In the genomic region with DNA sequence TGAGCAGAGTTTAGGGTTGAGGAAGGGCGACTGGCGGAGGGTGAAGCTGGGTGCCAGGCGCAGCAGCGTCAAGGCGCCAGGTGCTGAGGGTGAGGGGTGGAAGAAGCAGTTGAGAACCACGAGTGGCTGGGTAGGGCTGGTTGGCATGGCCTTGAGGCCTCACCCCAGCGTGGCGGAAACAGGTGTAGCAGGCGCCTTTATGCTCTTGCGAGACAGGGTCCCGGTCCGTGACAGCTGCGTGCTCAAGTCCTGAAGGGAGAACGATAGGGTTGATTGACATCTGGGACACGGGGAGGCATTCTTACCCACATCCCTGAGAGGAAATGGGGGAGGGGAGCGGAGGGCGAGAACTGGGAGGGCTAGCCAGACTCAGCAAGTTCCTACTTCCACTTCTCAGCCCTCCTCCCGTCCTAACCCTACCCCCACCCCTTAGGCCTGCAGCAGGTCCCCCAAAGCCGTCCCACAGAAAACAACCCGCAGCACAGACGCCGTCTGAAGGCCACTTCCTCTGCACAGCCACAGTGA, we compare ENCODE assay signal across 8 mouse cellular contexts. TPM values are rescaled to one million over a fixed set of nuclear protein-coding genes. Genes with fewer than 3 reads are reported as not detected.
DNase-seq lines count a peak whose midpoint lies in the region; ATAC-seq and TF ChIP-seq lines count a peak whose summit lies in the region.

No protein-coding gene starts in this region.

- H3K36me3 ChIP-seq in hindbrain, embryonic 11.5 days (ENCODE audit: control insufficient read depth, insufficient read depth, low read length) = no peaks in the 10 kb centered on the region
- H3K36me3 ChIP-seq in hindbrain, postnatal 0 days (ENCODE audit: insufficient read depth, low read length) = no peaks in the 10 kb centered on the region
- no peaks in the 10 kb centered on the region for H3K36me3 ChIP-seq in heart, embryonic 16.5 days (ENCODE audit: control insufficient read depth, insufficient read depth)
- no peaks in the 10 kb centered on the region for H3K36me3 ChIP-seq in liver, adult 2 months (ENCODE audit: control insufficient read depth, insufficient read depth, low read length)
- no peaks in the 10 kb centered on the region for H3K36me3 ChIP-seq in myocyte (ENCODE audit: control insufficient read depth, insufficient read depth)
- H3K36me3 ChIP-seq in forebrain, postnatal 0 days (ENCODE audit: insufficient read depth) = no peaks in the 10 kb centered on the region

- no peak overlapping the region for H3ac ChIP-seq in myocyte (ENCODE audit: control insufficient read depth, insufficient read length)

- H3K27me3 ChIP-seq in hindbrain, embryonic 11.5 days (ENCODE audit: control insufficient read depth, insufficient read depth, low read length) = peaks cover 66% of the 10 kb centered on the region
- peaks cover 52% of the 10 kb centered on the region for H3K27me3 ChIP-seq in hindbrain, postnatal 0 days (ENCODE audit: insufficient read depth, low read length)
- peaks cover 43% of the 10 kb centered on the region for H3K27me3 ChIP-seq in heart, embryonic 16.5 days (ENCODE audit: control insufficient read depth, insufficient read depth, low read length)
- H3K27me3 ChIP-seq in liver, adult 2 months (ENCODE audit: control insufficient read depth, insufficient read depth, low read length) = peaks cover 5% of the 10 kb centered on the region; the same call in 1 of the 2 replicates
- no peaks in the 10 kb centered on the region for H3K27me3 ChIP-seq in myocyte (ENCODE audit: control insufficient read depth, insufficient read depth, insufficient read length)
- H3K27me3 ChIP-seq in forebrain, postnatal 0 days (ENCODE audit: insufficient read depth, low read length) = peaks cover 64% of the 10 kb centered on the region

- H3K79me2 ChIP-seq in liver, adult 2 months (ENCODE audit: control insufficient read depth, insufficient read depth, low read length) = no peaks in the 10 kb centered on the region
- H3K79me2 ChIP-seq in myocyte (ENCODE audit: control insufficient read depth, insufficient read depth) = no peaks in the 10 kb centered on the region

- H3K9ac ChIP-seq in hindbrain, embryonic 11.5 days (ENCODE audit: low read depth, low read length) = 0 out of 2 replicates have a peak overlapping the region, but pooled peaks have one; percentile 15
- no peak overlapping the region for H3K9ac ChIP-seq in hindbrain, postnatal 0 days (replicated peaks; ENCODE audit: low read length)
- H3K9ac ChIP-seq in heart, embryonic 16.5 days (ENCODE audit: low read length) = peak overlapping the region; percentile 28
- 0 out of 2 replicates have a peak overlapping the region, but pooled peaks have one; percentile 18 for H3K9ac ChIP-seq in liver, adult 2 months (ENCODE audit: low read depth, low read length)
- no peak overlapping the region for H3K9ac ChIP-seq in forebrain, postnatal 0 days

- peaks cover 6% of the 10 kb centered on the region; the same call in 1 of the 2 replicates for H3K4me1 ChIP-seq in hindbrain, embryonic 11.5 days (replicated peaks; ENCODE audit: control insufficient read depth, insufficient read depth, low read length)
- peaks cover 17% of the 10 kb centered on the region for H3K4me1 ChIP-seq in hindbrain, postnatal 0 days (ENCODE audit: insufficient read depth, low read length)
- peaks cover 62% of the 10 kb centered on the region for H3K4me1 ChIP-seq in heart, embryonic 16.5 days (ENCODE audit: control insufficient read depth, insufficient read depth, low read length)
- peaks cover 4% of the 10 kb centered on the region; the same call in 1 of the 2 replicates for H3K4me1 ChIP-seq in liver, adult 2 months (ENCODE audit: control insufficient read depth, insufficient read depth, low read length)
- H3K4me1 ChIP-seq in forebrain, postnatal 0 days (ENCODE audit: insufficient read depth) = peaks cover 12% of the 10 kb centered on the region

- ATAC-seq in hindbrain, embryonic 11.5 days (ENCODE audit: low FRiP score) = no peak
- no peak for ATAC-seq in hindbrain, postnatal 0 days
- peak; percentile 61 for ATAC-seq in heart, embryonic 16.5 days (replicated peaks; ENCODE audit: extremely low read depth, insufficient read depth, low FRiP score)
- ATAC-seq in forebrain, postnatal 0 days = no peak

- no peak for TF ChIP-seq CTCF in hindbrain, postnatal 0 days (IDR thresholded peaks at IDR 0.05; ENCODE audit: low read depth)
- no peak for TF ChIP-seq CTCF in liver, adult 2 months (IDR thresholded peaks at IDR 0.05; ENCODE audit: low read depth, low read length)
- no peak for TF ChIP-seq CTCF in forebrain, postnatal 0 days (IDR thresholded peaks at IDR 0.05; ENCODE audit: low read depth)

- peak; percentile 37 for DNase-seq in hindbrain, embryonic 11.5 days (ENCODE audit: low spot score)
- no peak for DNase-seq in hindbrain, postnatal 0 days (ENCODE audit: low spot score)
- peak; percentile 19 for DNase-seq in Muller cell, postnatal 12 days (ENCODE audit: inconsistent ontology term)
- DNase-seq in liver, adult 2 months (ENCODE audit: extremely low read depth, low read depth, low spot score) = peak; percentile 43
- DNase-seq in ovary, postnatal 14 days (ENCODE audit: low spot score) = no peak
- no peak for DNase-seq in forebrain, postnatal 0 days

- H3K4me2 ChIP-seq in hindbrain, embryonic 11.5 days (replicated peaks; ENCODE audit: low read depth, low read length) = 0 out of 2 replicates have a peak overlapping the region, but pooled peaks have one; percentile 11
- no peak overlapping the region for H3K4me2 ChIP-seq in hindbrain, postnatal 0 days (ENCODE audit: low read depth, low read length)
- H3K4me2 ChIP-seq in heart, embryonic 16.5 days (ENCODE audit: low read depth, low read length) = peak overlapping the region; percentile 52
- H3K4me2 ChIP-seq in myocyte (ENCODE audit: low read depth) = peak overlapping the region; percentile 12
- no peak overlapping the region; the same call in 1 of the 2 replicates for H3K4me2 ChIP-seq in forebrain, postnatal 0 days (ENCODE audit: low read depth)

- H3K27ac ChIP-seq in hindbrain, embryonic 11.5 days (ENCODE audit: low read depth, low read length) = no peak overlapping the region
- no peak overlapping the region for H3K27ac ChIP-seq in hindbrain, postnatal 0 days
- H3K27ac ChIP-seq in heart, embryonic 16.5 days (ENCODE audit: low read length) = peak overlapping the region; percentile 77
- peak overlapping the region; percentile 48 for H3K27ac ChIP-seq in liver, adult 2 months (replicated peaks; ENCODE audit: insufficient read depth, low read depth, low read length)
- H3K27ac ChIP-seq in forebrain, postnatal 0 days (ENCODE audit: low read depth, low read length) = no peak overlapping the region

- H3K9me3 ChIP-seq in hindbrain, embryonic 11.5 days (ENCODE audit: control insufficient read depth, low read length) = no peaks in the 10 kb centered on the region
- no peaks in the 10 kb centered on the region for H3K9me3 ChIP-seq in hindbrain, postnatal 0 days (ENCODE audit: low read length)
- no peaks in the 10 kb centered on the region for H3K9me3 ChIP-seq in heart, embryonic 16.5 days (replicated peaks; ENCODE audit: control insufficient read depth, low read length)
- no peaks in the 10 kb centered on the region for H3K9me3 ChIP-seq in forebrain, postnatal 0 days (ENCODE audit: low read length)

- no peak for TF ChIP-seq POLR2A in liver, adult 2 months (IDR thresholded peaks at IDR 0.05; ENCODE audit: extremely low read depth, insufficient read depth, low read length)
- TF ChIP-seq POLR2A in myocyte (IDR thresholded peaks at IDR 0.05; ENCODE audit: insufficient read length, low read depth) = no peak

- no peak overlapping the region for H3K4me3 ChIP-seq in hindbrain, embryonic 11.5 days (ENCODE audit: low read depth, low read length)
- H3K4me3 ChIP-seq in hindbrain, postnatal 0 days (ENCODE audit: low read length) = no peak overlapping the region
- peak overlapping the region; percentile 2; the same call in 1 of the 2 replicates for H3K4me3 ChIP-seq in heart, embryonic 16.5 days (ENCODE audit: low read length)
- H3K4me3 ChIP-seq in liver, adult 2 months (ENCODE audit: insufficient read depth, low read depth, low read length) = no peak overlapping the region
- H3K4me3 ChIP-seq in myocyte = no peak overlapping the region
- H3K4me3 ChIP-seq in forebrain, postnatal 0 days (ENCODE audit: low read depth, low read length) = no peak overlapping the region

- 2% methylated on average over 22 of the region's 22 CpGs for WGBS in hindbrain, embryonic 11.5 days
- WGBS in hindbrain, postnatal 0 days = 8% methylated on average over 22 of the region's 22 CpGs
- 8% methylated on average over 22 of the region's 22 CpGs for WGBS in heart, embryonic 16.5 days
- 14% methylated on average over 22 of the region's 22 CpGs for WGBS in liver, adult 2 months
- 6% methylated on average over 22 of the region's 22 CpGs for WGBS in forebrain, postnatal 0 days

RNA-seq across cellular contexts. Expression of gene Gngt2, which starts 2.8 kb away (rescaled TPM):
- polyA plus RNA-seq in hindbrain, embryonic 11.5 days (2014; fragmentation: Nextera tagmentation; extraction: Ambion mirVana) = 7.1 and 7.6 TPM in 2 replicates
- 0.63 TPM in 1 of 2 replicates, not detected in the other for total RNA-seq in hindbrain, postnatal 0 days (2014; rRNA removed)
- polyA plus RNA-seq in hindbrain, postnatal 0 days (2015; fragmentation: Nextera tagmentation; extraction: Ambion mirVana) = 2.9 and 3.9 TPM in 2 replicates
- 30.3 and 34.7 TPM in 2 replicates for polyA plus RNA-seq in heart, embryonic 16.5 days (2015; fragmentation: Nextera tagmentation; extraction: Ambion mirVana)
- total RNA-seq in liver, adult 2 months (2014; rRNA removed) = 11.5 and 13.7 TPM in 2 replicates
- 3.9 and 5.1 TPM in 2 replicates for polyA plus RNA-seq in liver, adult 2 months (2012; rRNA removed)
- polyA plus RNA-seq in myocyte (2012; fragmentation: generic; extraction: Trizol) = 1.1 TPM
- total RNA-seq in forebrain, postnatal 0 days (2014; rRNA removed) = 1.0 and 1.6 TPM in 2 replicates
- 1.9 and 2.9 TPM in 2 replicates for polyA plus RNA-seq in forebrain, postnatal 0 days (2015; fragmentation: Nextera tagmentation; extraction: Ambion mirVana)

RNA-seq across cellular contexts. Expression of gene Abi3, which starts 8.1 kb away (rescaled TPM):
- 2.4 and 2.6 TPM in 2 replicates for polyA plus RNA-seq in hindbrain, embryonic 11.5 days (2014; fragmentation: Nextera tagmentation; extraction: Ambion mirVana)
- 1.9 and 3.2 TPM in 2 replicates for total RNA-seq in hindbrain, postnatal 0 days (2014; rRNA removed)
- polyA plus RNA-seq in hindbrain, postnatal 0 days (2015; fragmentation: Nextera tagmentation; extraction: Ambion mirVana) = 1.6 and 3.1 TPM in 2 replicates
- polyA plus RNA-seq in heart, embryonic 16.5 days (2015; fragmentation: Nextera tagmentation; extraction: Ambion mirVana) = 19.6 and 28.0 TPM in 2 replicates
- total RNA-seq in liver, adult 2 months (2014; rRNA removed) = 1.1 and 3.2 TPM in 2 replicates
- polyA plus RNA-seq in liver, adult 2 months (2012; rRNA removed) = 7.6 and 11.7 TPM in 2 replicates
- polyA plus RNA-seq in myocyte (2012; fragmentation: generic; extraction: Trizol) = 1.5 TPM
- 0.19 and 0.62 TPM in 2 replicates for total RNA-seq in forebrain, postnatal 0 days (2014; rRNA removed)
- 1.4 and 1.5 TPM in 2 replicates for polyA plus RNA-seq in forebrain, postnatal 0 days (2015; fragmentation: Nextera tagmentation; extraction: Ambion mirVana)

RNA-seq across cellular contexts. Expression of gene Phospho1, which starts 9.9 kb away (rescaled TPM):
- not detected in 2 replicates for polyA plus RNA-seq in hindbrain, embryonic 11.5 days (2014; fragmentation: Nextera tagmentation; extraction: Ambion mirVana)
- total RNA-seq in hindbrain, postnatal 0 days (2014; rRNA removed) = 5.2 and 6.3 TPM in 2 replicates
- 0.59 TPM in 1 of 2 replicates, not detected in the other for polyA plus RNA-seq in hindbrain, postnatal 0 days (2015; fragmentation: Nextera tagmentation; extraction: Ambion mirVana)
- 3.2 and 3.3 TPM in 2 replicates for polyA plus RNA-seq in heart, embryonic 16.5 days (2015; fragmentation: Nextera tagmentation; extraction: Ambion mirVana)
- 1.6 TPM in 2 replicates for total RNA-seq in liver, adult 2 months (2014; rRNA removed)
- 31.8 and 32.8 TPM in 2 replicates for polyA plus RNA-seq in liver, adult 2 months (2012; rRNA removed)
- polyA plus RNA-seq in myocyte (2012; fragmentation: generic; extraction: Trizol) = 165 TPM
- total RNA-seq in forebrain, postnatal 0 days (2014; rRNA removed) = 0.90 and 2.7 TPM in 2 replicates
- not detected in 2 replicates for polyA plus RNA-seq in forebrain, postnatal 0 days (2015; fragmentation: Nextera tagmentation; extraction: Ambion mirVana)

Comparison
In these comparisons a context has a peak if more than half of its experiments do, and no peak if none do; other contexts are left out.
1. DNase-seq: peak in hindbrain, embryonic 11.5 days (single experiment), Muller cell, postnatal 12 days (single experiment) and liver, adult 2 months (single experiment); none in hindbrain, postnatal 0 days (single experiment), ovary, postnatal 14 days (single experiment) and forebrain, postnatal 0 days (single experiment).
2. H3K4me2 ChIP-seq: peak in hindbrain, embryonic 11.5 days (single experiment), heart, embryonic 16.5 days (single experiment) and myocyte (single experiment); none in hindbrain, postnatal 0 days (single experiment) and forebrain, postnatal 0 days (single experiment).
3. H3K9ac ChIP-seq: peak in hindbrain, embryonic 11.5 days (single experiment), heart, embryonic 16.5 days (single experiment) and liver, adult 2 months (single experiment); none in hindbrain, postnatal 0 days (single experiment) and forebrain, postnatal 0 days (single experiment).
4. H3K27ac ChIP-seq: peak in heart, embryonic 16.5 days (single experiment) and liver, adult 2 months (single experiment); none in hindbrain, embryonic 11.5 days (single experiment), hindbrain, postnatal 0 days (single experiment) and forebrain, postnatal 0 days (single experiment).